Mouse (Mus musculus) frontal cortex, postnatal 14 days (tissue): Measurements from ENCODE around the gene Ube2d1.

Experiments
- DNase-seq, 2 experiments: peaks; one replicate each; pipeline ENCODE4 v3.0.0; 2022; ENCODE audit warnings: low spot score in 2 of 2

The Ube2d1 gene

DNA sequence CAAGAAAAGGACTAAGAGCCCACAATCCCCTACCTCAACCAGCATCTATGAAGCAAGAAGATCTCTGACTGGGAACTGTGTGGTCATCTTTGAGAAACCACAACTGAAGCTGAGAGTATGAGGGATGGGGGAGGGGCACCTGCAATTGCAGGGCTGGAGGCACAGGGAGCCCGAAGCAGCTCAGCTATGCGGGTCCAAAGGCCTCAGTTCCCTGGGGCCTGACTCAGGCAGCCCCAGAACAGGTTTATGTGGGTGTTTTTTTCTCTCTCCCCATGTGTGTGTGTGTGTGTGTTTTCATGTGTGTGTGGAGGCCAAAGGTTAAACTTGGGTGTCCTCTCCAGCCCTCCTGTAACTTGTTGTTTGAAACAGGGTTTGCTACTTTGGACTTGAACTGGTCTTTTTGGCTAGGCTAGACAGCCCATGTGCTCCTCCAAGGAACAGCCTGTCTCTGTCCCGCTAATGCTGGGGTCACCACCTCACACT lies 6.2 kb upstream of the Ube2d1 start:
- no peak for DNase-seq

DNA sequence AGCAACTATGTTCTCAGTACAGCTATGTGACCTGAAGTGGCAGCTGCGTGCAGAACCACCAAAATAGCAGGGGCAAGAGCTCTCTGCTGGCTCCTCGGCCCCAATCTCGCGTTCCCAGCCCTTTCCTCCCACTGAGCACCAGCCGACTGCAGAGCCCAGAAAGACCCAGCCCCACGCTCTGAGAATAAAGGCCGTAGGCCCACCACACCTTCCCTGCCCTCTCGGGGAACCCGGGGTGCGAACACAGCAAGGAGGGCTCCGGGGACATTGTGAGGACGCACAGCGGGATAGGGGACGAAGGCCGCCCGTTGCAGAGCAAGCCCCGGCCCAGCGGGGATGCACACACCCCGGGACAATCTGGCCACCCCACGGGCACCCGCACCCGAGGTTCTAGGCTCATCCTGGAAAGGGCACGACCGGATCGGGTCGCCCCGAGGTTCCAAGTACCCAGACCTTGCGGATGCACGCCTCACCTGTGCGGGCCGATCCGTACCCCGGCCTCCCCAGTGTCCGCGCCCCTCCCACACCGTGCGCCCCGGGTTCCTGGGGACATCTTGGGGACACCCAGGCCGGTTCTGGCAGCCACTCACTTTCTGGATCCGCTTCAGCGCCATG lies 444 bp downstream of the Ube2d1 start:
- peak in 1 of 2 experiments; percentile 42 for DNase-seq

DNA sequence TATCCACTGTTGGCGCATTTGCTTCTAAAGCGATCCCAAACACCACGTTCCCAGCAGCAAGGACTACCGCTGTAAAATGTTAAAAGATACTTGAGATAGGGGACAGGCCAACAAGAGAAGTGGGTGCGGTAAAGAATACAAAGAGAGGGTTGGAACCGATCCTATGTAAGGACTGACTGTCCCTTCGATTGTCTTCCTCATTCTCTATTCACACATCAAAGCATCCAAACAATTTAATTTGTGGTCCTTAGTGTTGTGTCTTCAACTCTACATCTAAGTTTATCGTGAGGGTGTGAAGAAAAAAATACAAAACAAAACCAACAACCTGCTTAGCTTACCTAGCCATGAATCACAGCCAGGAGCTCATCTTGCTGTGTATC lies 941 bp downstream of the Ube2d1 start:
- no peak for DNase-seq

DNA sequence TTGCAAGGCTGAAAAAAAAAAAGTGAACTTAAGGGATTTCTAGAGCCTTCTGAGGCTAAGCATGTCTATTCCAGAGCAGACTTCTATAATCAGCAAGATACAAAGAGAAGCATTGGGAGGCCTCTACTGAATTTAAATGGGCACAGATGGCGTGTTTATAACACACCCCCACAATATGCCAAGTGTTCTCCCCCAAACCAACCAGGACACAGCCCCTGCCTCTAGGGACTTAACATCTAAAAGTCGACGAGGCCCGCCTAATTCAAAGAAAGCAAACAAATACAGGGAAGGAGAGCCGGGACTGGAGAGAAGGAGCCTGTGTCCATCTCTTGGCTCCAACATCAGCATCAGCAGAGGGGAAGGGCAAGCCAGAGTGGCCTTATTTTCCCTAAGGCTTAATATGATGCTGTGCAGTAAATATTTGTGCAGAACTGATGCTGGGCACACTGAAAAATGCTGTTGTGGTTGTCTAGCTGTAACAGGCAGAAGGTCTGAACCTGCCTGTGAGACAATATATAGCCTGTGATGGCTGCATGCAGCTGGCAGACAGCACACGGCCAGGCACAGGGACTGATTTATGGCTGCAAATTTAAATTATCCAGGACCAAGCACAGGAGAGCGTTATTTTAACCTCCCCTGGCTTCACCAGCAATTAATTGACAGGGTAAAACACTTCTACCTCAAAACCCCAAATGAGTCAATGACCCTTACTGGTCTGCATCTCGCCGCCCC lies 11.9 kb downstream of the Ube2d1 start:
- peak in 1 of 2 experiments; percentile 17 for DNase-seq

DNA sequence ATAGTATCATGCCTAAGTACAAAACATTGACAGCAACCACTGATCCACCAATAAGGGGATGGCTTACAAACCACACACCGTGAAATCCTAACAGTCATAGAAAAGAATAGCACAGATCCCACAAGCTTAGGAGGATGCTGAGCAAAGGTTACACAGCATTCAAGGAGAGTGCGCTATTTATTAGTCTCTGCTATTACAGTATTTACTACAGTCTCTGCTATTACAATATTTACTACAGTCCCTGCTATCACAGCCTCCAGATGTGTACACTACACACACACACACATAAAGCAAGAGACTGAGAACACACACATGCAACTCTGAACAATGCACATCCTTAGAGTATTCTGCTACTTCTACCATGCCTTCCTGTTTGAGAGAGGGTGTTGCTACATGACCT lies 17.1 kb downstream of the Ube2d1 start:
- DNase-seq: no peak

DNA sequence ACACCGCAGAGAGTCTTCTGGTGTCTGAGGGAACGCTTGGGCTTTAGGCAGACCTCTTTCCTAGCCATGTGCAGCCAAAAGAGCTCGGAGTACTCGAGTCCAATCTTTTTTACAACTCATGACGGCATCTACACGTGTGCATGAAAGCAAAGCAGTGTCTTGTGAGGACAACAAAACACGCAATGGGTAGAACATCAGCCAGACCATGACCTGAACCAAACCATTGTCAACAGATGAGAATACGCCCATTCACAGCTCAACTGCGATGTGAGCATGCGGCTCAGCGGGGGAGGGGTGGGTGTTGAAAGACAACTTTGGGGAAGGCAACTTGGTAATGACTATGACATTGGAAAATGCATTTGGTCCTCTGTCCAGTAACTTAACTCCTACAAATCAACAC lies 17.6 kb downstream of the Ube2d1 start:
- no peak for DNase-seq

DNA sequence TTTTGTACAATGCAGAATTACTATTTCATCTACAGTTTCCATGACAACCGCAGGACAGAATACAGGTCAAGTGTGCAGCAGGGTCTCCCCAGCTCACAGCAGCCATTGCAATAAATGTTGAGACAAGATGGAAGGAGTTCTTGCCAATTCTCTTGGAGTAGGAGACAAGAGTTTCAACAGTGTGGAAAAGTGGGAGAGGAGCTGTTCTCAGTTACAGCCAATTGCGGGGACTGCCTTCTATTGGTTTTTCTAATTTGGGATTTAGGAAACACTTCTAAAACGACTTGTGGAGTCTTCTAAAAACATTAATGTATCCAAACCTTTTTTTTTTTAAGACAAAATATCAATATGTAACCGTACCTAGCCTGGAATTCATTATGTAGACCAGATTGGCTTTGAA lies 20.0 kb downstream of the Ube2d1 start:
- DNase-seq: no peak

DNA sequence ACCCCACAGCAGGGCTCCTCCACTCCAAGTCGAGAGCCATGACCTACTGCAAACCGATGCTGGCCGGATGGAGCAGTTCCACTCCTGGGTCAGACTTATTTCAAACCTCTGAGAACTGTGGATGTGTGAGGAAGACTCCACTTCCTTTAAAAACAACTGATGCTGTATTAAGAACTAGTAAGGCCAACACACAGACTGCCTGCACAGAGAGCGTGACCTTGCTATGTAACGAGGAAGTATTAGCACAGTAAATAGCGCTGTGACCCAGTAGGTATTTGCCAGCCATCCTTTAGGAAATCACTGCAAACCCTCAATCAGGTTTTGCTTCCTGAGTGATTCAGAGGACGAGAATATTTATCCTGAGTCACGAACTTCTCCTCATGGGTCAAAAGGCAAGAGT lies 23.4 kb downstream of the Ube2d1 start:
- no peak for DNase-seq

DNA sequence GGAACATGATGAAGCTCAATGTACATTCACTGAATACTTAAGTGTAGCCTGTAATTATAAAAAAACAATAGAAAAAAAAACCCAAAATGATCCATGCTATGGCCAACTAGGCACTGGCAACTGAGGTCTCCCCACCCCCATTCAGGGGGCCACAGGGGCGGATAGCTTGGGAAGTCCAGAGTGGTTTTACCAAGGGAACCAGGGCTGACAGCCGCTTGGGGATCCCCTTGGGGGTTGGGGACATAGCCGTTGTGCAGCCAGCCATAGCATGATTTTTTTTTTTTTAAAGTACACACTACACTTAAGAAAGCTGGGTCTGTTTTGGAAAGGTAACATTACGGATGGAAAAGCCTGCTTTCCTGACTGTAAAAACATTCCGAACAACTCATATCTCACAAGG lies 26.1 kb downstream of the Ube2d1 start:
- DNase-seq: no peak

DNA sequence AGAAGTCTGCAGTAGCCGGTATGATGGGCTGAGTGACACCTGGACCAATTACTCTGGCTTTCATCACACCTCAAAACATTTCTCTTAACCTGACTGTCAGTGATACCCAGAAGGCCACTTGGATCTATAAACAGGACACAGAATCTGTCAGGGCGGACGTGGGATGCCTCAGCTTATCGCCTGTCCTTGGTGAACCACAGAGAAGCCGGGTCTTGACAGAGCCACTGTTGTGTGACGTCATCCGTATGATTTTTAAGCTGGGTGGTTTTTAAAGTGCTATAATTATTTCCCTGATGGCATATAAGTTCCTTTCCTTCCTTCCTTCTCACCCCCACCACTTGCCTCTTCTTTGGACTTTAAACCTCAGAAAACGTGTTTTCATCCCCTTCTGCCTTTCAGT lies 26.5 kb downstream of the Ube2d1 start:
- no peak for DNase-seq

DNA sequence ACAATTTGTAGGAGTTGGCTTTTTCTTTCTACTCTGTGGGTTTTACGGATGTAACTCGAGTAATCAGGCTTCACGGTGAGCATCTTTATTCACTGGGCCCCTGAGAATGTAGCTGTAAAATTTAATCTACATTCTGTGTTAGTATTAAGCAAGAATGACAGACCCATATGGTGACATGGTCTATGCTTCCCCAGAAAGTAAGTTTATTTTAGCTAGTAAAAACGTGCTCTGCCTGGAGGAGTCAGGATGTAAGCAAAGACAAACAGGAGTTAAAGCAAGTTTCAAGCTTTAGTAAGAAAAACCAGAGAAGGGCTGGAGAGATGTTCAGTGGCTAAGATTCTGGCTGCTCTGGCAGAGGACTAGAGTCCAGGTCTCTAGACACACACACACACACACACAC lies 31.9 kb downstream of the Ube2d1 start:
- DNase-seq: no peak

DNA sequence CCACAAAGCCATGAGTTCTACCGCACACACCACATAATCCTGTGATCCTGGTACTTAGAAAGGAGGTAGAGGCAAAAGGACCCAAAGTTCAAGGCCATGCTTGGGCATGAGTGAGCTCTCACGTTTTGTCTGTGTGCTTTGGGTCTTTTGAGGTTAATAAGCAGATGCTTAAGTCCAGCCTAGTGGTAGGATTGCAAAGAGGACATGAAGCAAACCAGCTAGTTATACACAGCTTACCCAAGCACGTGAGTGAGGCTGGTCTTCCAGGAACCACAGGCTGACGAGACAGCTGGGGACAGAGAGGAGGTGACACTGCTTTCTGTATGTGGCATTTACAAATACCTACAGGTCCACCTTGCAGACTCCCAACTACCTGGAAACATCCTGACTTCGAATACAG lies 32.6 kb downstream of the Ube2d1 start:
- no peak for DNase-seq

DNA sequence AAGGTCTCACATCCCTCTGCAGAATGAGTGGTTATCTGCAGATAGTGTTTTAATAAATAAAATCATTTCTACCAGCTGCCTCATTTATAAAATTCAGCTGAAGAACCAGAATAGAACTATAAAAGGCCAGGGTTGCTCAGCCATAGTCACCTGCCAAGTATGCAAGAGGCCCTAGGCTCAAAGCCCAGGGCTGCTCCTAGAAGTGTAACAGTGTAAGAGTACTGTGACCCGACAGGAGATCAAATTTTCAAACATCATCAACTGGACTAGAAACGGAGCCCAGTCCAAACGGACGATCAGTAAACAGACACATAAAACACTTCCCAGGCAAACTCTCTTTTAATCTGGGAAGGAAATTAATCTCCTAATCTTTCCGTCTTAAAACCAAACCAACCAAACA lies 33.2 kb downstream of the Ube2d1 start:
- no peak for DNase-seq

DNA sequence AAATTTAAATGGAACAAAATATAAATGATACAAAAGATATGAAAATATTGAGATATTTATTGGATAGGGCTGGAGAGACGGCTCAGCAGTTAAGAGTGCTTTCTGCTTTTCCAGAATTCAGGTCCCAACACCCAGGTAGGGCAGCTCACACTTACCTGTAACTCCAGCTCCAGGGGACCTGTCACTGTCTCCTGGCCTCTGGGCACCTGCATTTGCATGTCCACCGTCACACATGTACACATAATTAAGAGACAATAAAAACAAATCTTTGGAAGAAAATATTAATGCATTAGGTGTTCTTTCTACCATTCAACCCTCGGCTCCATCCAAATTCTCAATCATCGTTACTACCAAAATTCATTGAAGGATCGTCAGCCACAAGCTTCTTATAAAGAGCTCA lies 33.8 kb downstream of the Ube2d1 start:
- DNase-seq: no peak

DNA sequence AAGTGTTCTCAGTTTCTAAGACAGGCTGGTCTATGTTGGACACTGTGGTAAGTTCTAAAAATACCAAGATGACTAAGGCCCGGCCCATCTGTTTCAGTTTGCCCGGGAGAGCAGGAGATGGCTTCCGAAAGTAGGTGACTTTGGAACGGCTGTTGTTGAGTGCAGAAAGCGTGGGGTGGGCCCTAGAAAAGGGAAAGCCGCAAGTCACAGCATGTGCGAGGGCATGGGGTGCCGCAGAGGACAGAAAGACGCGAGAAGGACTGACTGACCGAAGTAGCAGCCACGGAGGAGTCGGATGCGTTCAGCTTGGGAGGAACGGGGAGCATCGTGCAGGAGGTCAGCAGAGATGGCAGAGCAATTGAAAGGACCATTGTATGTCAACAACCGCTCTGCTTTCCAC lies 34.6 kb downstream of the Ube2d1 start:
- peak; percentile 33 to 37 for DNase-seq

DNA sequence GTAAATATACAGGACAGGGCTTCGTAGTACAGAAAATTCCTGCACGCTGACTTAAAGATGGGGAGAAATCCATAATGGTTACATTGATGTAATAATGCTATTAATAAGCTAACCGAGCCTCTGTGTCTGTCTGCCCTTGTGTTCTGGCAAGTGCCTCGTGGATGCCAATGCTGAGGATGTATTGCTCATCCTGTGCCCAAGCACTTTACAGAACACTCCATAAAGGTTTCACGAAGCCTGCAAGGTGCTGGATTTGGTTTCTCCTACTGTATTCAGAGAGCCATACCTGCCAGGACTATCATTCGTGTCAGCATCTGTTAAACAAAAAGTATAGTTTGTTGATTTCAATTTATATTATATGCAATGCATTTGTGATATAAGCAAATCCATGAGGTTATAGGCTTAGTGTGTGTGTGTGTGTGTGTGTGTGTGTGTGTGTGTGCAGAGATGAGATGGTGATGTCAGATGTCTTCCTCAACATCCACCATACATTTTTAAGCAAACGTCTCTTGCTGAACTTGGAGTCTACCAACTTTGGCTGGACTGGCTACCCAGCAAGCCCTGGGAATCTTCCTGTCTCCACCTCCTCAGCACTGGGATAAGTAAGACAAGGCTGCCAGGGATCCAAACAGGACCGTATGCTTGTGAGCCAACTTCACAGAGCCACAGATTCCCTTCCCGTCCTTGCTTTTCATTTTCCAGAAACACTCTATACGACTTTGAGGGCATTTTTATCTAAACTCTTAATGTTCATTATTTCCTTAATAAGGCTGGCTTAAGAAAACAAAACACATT lies 35.8 kb downstream of the Ube2d1 start:
- DNase-seq: no peak

DNA sequence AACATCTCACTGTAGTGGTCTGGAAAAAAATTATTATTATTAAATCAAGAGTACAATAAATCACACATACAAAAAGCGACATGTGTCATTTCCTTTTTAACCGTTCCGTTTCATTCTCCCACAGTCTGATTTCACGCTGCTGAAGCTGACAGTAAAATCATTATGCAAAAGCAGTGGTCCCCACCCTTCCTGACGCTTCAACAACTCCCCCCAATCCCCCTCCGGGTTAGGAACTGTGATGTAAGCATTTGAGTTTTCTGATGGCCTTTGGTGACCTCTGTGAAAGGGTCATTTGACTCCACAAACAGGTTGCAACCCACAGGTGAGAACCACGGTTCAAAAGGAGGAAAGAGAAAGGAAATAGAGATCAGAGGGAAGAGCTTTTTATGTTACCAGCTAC lies 38.1 kb downstream of the Ube2d1 start:
- no peak for DNase-seq

DNA sequence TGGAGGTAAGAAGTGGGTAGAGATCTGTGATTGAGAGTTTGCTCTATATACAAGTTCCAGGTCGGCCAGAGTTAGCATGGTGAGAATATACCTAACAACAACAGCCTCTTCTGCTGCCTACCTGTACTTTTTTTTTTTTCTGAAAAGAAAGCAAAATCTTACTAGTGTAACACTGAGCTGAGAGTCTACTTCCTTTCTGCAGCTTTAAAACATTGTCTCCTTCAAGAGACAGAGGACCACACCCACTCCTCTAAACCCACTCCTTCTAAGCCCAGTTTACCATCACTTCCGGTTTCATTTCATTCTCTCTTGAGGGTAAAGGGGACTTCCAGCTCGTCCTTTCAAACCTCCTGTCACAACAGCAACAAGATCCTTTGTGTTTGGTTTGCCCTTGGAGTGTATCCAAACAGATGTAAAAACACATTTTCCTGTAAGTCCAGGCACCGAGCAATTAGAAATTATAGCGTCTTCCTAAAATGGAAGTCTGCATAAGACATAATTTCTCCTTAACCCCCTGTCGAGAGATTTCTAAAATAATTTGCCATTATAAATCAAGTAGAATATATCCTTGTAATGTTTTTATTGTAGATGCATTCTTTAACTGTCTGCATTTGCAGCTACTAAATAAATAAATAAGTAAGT lies 45.5 kb downstream of the Ube2d1 start:
- no peak for DNase-seq

DNA sequence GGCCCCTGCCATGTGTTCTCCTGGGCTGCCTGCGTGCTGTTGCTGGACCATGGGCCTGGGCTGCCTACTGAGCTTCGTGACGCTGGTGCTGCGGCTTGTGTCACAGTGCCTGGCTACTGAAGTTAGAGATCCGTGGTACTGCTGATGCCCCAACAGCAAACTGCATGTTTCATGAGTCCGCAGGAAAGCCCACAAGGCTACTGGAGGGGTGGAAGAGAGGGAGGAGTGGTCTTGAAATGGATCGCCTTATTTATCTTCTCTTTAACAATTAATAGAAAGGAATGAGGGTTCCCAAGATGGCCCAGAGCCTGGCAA lies 46.9 kb downstream of the Ube2d1 start, which contains the start of gene Tfam:
Gene Tfam (minus strand): TSS at position 41 of the 315 bp plus-strand sequence.
- DNase-seq: no peak

DNA sequence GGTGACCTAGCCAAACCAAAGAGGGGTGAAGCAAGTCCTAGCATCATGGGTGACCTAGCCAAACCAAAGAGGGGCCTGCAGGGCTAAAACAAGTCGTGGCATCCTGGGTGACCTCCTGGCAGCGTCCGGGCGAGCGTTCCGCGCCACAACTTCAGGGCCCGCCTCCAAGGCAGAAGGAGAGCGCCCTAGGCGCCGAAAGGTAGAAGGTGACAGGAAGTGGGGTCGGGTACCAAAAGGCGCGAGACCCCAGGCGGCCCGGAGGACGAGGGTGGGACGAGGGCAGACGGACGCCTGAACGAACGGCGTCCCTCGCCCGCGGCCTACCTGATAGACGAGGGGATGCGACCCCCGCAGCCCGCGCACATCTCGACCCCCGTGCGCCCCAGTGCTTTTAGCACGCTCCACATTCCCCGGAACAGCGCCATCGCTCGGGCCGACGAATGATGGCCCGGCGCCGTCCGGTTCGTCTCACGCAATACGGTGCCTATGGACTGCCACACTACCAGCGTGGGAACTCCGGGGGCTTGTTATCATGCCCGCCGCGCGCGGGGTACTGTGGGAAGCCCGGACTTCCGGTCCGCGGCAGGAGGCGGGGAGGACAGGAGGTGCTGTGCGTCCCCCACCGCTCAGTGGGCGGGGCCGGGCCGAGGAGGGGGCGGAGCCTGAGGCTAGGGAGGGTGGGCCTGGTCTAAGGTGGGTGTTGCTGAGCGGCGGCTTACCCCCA lies 47.4 kb downstream of the Ube2d1 start:
- peak; percentile 89 to 92 for DNase-seq

DNA sequence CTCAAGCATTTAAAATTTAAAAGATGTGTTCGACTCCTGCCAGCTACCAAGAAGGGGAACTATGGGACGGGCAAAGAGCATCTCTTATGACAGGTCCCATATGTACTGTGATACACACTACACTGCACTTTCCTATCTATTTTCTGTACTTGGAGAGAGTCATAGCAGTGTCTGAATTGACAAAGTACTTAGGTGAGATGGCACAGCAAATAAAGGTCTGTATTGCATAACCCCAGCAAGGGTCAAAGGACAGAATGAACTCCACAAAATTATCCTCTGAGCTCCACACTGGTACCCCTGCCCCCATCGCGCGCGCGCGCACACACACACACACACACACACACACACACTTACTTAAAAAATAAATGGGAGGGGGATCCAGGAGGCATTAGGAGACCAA lies 51.0 kb downstream of the Ube2d1 start:
- no peak for DNase-seq

DNA sequence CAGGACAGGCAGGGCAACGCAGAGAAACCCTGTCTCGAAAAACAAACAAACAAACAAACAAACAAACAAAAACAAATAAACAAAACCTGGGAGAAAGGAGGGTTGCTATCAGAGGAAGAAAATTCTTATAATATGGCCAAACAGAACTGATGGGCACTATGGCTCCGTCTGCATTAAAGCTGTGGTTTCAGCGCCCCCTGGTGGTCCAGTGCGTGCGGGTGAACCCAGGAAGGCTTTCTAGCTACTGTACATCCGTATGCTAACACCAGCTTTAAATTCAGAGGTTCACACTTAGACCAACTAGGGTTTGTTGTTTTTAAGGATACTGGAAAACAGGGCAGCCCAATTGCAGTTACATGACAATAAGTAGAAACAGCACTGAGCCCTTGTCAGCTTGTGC lies 59.2 kb downstream of the Ube2d1 start:
- peak; percentile 49 to 82 for DNase-seq
